Mouse (Mus musculus) splenic B cell, adult 2 months (primary cell): ENCODE data around the gene Ndufa4l2.

ENCODE experiments used
- DNase-seq: peaks from one replicate; pipeline ENCODE4 v3.0.0-alpha.2; 2011; ENCODE audit warnings: low read depth, low spot score
- H3K27me3 ChIP-seq: 2 replicates; pipeline ENCODE4 v1.6.1; 2012; ENCODE audit warnings: mild to moderate bottlenecking, low read length, moderate library complexity, mixed read lengths; ENCODE audit not compliant: control insufficient read depth, poor library complexity, insufficient read depth, severe bottlenecking
- H3K36me3 ChIP-seq: 2 replicates; pipeline ENCODE4 v1.6.1; 2012; ENCODE audit warnings: mild to moderate bottlenecking, low read length, moderate library complexity, mixed read lengths; ENCODE audit not compliant: control insufficient read depth, poor library complexity, insufficient read depth, severe bottlenecking

Gene Ndufa4l2

GRCm38 (mm10) chr10:127530945-127531344 is 16.2 kb downstream of the Ndufa4l2 start:
- DNase-seq = no peak
- no peaks in the 10 kb centered on the region for H3K27me3 ChIP-seq
- no peaks in the 10 kb centered on the region for H3K36me3 ChIP-seq

- no peak for DNase-seq
- H3K27me3 ChIP-seq = no peaks in the 10 kb centered on the region
- H3K36me3 ChIP-seq = no peaks in the 10 kb centered on the region
Observed at GRCm38 (mm10) chr10:127531548-127531947, 16.8 kb downstream of the Ndufa4l2 start.

GRCm38 (mm10) chr10:127534036-127534928 is 19.5 kb downstream of the Ndufa4l2 start, which contains the start of gene Nxph4:
Gene Nxph4, minus strand, starts transcription at chr10:127534559.
- Histone ChIP-seq H3K27me3 (no peaks in the 10 kb centered on the region), H3K36me3 (no peaks in the 10 kb centered on the region)
- DNase-seq = peak; percentile 43

- DNase-seq = peak; percentile 41
- H3K36me3 ChIP-seq = no peaks in the 10 kb centered on the region
- H3K27me3 ChIP-seq = no peaks in the 10 kb centered on the region
Observed at GRCm38 (mm10) chr10:127534929-127535384, 20.2 kb downstream of the Ndufa4l2 start.

- Histone ChIP-seq H3K36me3 (no peaks in the 10 kb centered on the region), H3K27me3 (no peaks in the 10 kb centered on the region)
- DNase-seq = peak; percentile 78
Observed at GRCm38 (mm10) chr10:127536586-127537314, 22.0 kb downstream of the Ndufa4l2 start.

- H3K36me3 ChIP-seq = no peaks in the 10 kb centered on the region
- peak; percentile 81 for DNase-seq
- H3K27me3 ChIP-seq = no peaks in the 10 kb centered on the region
Observed at GRCm38 (mm10) chr10:127537854-127538583, 23.3 kb downstream of the Ndufa4l2 start.

- Histone ChIP-seq H3K36me3 (no peaks in the 10 kb centered on the region), H3K27me3 (no peaks in the 10 kb centered on the region)
- DNase-seq = no peak
Observed at GRCm38 (mm10) chr10:127541510-127541909, 26.7 kb downstream of the Ndufa4l2 start.

- H3K27me3 ChIP-seq = no peaks in the 10 kb centered on the region
- no peaks in the 10 kb centered on the region for H3K36me3 ChIP-seq
- no peak for DNase-seq
Observed at GRCm38 (mm10) chr10:127542084-127542483, 27.3 kb downstream of the Ndufa4l2 start.

- H3K27me3 ChIP-seq = no peaks in the 10 kb centered on the region
- DNase-seq = no peak
- no peaks in the 10 kb centered on the region for H3K36me3 ChIP-seq
Observed at GRCm38 (mm10) chr10:127542720-127543119, 28.0 kb downstream of the Ndufa4l2 start.

GRCm38 (mm10) chr10:127543916-127544315 is 29.1 kb downstream of the Ndufa4l2 start:
- no peaks in the 10 kb centered on the region for H3K27me3 ChIP-seq
- no peak for DNase-seq
- no peaks in the 10 kb centered on the region for H3K36me3 ChIP-seq

- Histone ChIP-seq H3K27me3 (no peaks in the 10 kb centered on the region), H3K36me3 (no peaks in the 10 kb centered on the region)
- no peak for DNase-seq
Observed at GRCm38 (mm10) chr10:127544375-127544774, 29.6 kb downstream of the Ndufa4l2 start.

GRCm38 (mm10) chr10:127546505-127546904 is 31.7 kb downstream of the Ndufa4l2 start:
- DNase-seq = no peak
- Histone ChIP-seq H3K27me3 (no peaks in the 10 kb centered on the region), H3K36me3 (no peaks in the 10 kb centered on the region)

GRCm38 (mm10) chr10:127548236-127548635 is 33.5 kb downstream of the Ndufa4l2 start:
- Histone ChIP-seq H3K27me3 (no peaks in the 10 kb centered on the region), H3K36me3 (no peaks in the 10 kb centered on the region)
- no peak for DNase-seq

- H3K36me3 ChIP-seq = no peaks in the 10 kb centered on the region
- H3K27me3 ChIP-seq = no peaks in the 10 kb centered on the region
- no peak for DNase-seq
Observed at GRCm38 (mm10) chr10:127549892-127550291, 35.1 kb downstream of the Ndufa4l2 start.
